Mouse (Mus musculus) left cerebral cortex, adult 2 months (tissue): ENCODE results near the gene Agap1. TPM values are rescaled to one million over a fixed set of nuclear protein-coding genes. Genes with fewer than 3 reads are reported as not detected.

Experiments
- DNase-seq, 2 experiments: peaks; one replicate each; pipeline ENCODE4 v3.0.0; 2021 to 2022; ENCODE audit warnings: low spot score in 2 of 2, mixed read lengths in 1 of 2; ENCODE audit errors: extremely low spot score in 1 of 2
- H3K27ac ChIP-seq: fragments of 200-600 bp; 2 replicates; pipeline ENCODE4 v1.8.1; 2022
- H3K4me3 ChIP-seq: fragments of 200-600 bp; 2 replicates; pipeline ENCODE4 v1.8.1; 2022
- CTCF ChIP-seq: fragments of 200-600 bp; IDR thresholded peaks from 2 replicates; pipeline ENCODE4 v1.8.1; 2022; ENCODE audit warnings: antibody characterized with exemption, mild to moderate bottlenecking, moderate library complexity
- intact Hi-C: fragments of 180-260 bp; cut with DNase I; formaldehyde crosslinking; loops from one replicate; pipeline ENCODE4 v1.15.1; 2025
- total RNA-seq, 2 experiments: library from RNA; stranded (reverse); gene quantifications; 2 replicates each; pipeline ENCODE4 v1.2.3; 2021

Gene Agap1
- total RNA-seq, 2 experiments from 2014 or later, result 270 to 281 TPM

DNA sequence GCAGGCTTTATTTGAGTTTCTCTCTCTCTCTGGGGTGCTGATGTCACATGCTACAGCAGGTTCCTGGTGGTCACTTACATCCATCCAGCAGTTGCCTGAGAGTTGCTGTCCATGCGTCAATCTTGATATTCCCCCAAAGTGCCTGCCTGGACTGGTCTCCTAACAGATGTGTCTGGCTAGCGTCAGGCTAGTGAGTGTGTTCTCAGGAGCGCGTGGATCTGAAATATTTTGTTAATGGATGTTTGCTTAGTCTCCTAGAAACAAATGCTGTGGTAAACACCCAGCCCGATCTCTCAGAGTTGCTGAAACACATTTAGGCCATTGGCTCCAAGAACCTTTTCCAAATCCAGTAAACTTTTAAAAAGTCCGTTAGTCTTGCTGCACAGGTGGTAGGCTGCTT, 161.9 kb downstream of the Agap1 start:
- DNase-seq, result no peak
- no peak overlapping the region for H3K27ac ChIP-seq
- H3K4me3 ChIP-seq, result no peak overlapping the region
- intact Hi-C loops, result no loop called here
- TF ChIP-seq CTCF, result no peak

DNA sequence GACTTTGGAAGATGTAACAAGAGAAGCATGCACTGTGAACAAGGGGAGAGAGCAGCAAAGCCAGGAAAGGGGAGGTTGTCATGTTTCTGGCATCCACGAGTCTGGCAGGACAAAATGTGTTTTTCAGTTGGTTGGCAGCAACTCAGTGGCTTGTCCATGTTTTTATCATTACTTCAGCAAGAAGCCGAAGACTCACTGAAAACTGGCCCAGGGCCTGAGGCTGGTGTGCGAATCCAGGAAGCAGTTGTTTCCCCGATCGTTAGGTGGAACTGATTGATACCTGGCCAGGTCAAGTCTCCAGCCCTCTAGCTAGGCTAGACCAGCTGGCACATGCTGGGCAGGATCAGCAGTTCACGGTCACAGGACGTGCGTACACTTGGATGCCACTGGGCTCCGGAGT, 162.7 kb downstream of the Agap1 start:
- Histone ChIP-seq H3K4me3 (no peak overlapping the region), H3K27ac (no peak overlapping the region)
- no peak for DNase-seq
- intact Hi-C loops, result no loop called here
- TF ChIP-seq CTCF, result no peak

DNA sequence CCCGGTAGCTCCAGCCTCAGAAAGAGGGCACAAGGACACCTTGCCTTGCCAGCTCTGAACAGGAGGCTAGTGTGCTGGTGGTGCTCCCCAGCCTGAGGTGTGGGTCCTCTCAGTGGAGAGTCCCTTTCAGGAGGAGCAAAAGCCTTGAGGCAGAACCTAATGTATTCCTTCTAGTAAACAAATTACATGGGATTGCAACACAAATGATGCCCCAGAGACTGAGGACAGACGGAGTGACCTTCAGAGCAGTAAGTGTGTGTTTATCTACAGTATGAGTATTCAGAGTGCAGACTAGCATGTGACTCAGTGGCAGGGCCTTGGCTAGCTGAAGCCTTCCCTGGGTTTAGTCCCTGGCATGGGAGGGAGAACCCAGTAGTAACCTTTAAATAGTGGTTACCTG, 165.4 kb downstream of the Agap1 start:
- no peak overlapping the region for H3K4me3 ChIP-seq
- TF ChIP-seq CTCF, result no peak
- intact Hi-C loops, result no loop called here
- no peak overlapping the region for H3K27ac ChIP-seq
- DNase-seq, result no peak

DNA sequence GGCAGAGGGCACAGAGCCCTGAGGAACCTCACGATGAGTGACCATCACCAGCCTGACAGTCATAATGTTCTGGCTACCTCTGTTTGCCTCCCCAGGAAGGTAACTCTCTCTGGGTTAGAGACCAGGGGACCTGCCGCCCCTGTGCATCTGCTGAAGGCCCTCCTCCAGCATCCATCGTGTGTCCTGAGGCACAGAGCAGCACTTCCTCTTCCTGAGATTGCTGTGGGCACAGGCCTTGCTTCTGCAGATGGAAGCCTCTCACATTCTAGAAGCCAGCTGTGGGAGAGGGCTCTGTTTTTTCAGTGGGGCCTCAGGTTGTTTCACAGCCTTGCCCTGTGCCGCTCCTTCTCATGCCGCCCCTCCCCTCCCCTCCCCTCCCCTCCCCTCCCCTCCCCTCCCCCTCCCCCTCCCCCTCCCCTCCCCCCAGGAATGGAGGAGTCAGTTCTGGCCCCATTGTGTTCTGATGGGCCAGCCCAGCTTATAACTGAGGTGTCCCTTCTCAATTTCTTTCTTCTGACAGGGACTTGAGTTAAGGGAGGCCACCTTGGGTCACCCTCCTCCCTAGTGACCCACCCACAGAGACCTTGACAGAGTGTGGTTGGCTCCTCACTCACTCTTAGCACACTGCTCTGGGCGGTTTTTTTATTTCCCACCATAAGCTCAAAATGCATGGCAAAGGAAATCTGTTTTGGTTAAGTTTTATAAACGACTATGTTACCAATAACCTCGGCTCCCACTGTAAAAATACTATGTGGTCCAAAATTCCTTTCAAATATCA, 166.6 kb downstream of the Agap1 start:
- DNase-seq, result no peak
- Histone ChIP-seq H3K27ac (no peak overlapping the region), H3K4me3 (no peak overlapping the region)
- TF ChIP-seq CTCF, result no peak
- intact Hi-C loops, result no loop called here

DNA sequence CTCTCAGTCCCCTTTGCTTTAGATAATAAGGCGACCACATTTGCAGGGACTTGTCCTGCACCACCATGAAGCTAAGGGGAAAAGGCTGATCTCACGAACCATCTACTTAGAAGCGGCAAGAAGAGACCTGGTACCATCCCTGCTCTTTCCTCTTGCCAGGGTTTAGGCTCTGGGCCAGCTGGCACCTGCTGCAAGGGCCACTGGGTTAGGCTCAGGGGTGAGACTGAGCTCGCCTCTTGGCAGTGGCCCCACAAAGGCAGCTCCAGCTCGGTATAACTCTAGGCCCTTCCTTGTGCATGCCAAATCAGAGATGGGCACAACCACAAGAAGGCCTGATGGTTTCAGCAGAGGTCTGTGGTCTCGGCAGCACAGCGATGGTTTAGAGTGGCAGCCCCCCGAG, 167.3 kb downstream of the Agap1 start:
- Histone ChIP-seq H3K4me3 (no peak overlapping the region), H3K27ac (peak overlapping the region; percentile 13; the same call in 1 of the 2 replicates)
- no peak for DNase-seq
- intact Hi-C loops, result no loop called here
- TF ChIP-seq CTCF, result no peak

DNA sequence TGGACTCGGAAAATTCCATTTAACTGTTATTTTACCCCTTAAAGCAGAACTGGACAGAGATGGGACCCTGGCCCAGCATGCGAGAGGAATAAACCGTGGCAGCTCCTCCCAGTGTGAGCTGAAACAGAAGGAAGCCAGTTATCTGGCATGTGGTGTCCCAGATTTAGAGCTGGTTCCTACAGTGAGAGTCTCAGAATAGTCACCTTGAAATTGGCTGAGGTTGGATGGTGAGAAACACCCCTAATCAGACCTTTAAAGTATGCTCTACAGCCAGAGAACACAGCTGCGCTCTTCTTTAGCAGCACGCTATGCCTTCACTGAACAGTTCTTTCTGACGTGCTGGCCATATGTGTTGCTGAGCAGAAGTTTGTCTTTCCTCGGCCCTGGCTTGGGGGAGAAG, 168.2 kb downstream of the Agap1 start:
- intact Hi-C loops, result no loop called here
- no peak for TF ChIP-seq CTCF
- no peak overlapping the region for H3K4me3 ChIP-seq
- no peak for DNase-seq
- no peak overlapping the region for H3K27ac ChIP-seq

DNA sequence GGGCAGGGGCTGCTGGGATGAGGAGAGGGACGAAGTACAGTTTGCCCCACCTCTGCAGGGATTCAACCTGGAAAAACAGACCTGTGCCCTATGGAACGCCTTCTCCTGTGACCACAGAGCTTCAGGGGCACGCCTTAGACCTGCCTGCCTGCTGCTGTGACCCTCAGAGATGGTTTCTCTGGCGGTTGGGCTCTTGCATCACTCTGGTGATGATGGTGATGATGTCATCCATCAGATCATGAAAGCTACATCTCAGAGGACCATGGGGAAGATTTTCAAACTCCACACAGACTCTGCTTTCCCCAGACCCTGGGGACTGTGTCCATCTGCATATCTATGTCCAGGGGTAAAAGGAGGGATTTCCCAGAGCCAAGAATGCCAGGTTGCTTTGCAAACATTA, 170.7 kb downstream of the Agap1 start:
- no peak overlapping the region for H3K27ac ChIP-seq
- TF ChIP-seq CTCF, result no peak
- intact Hi-C loops, result no loop called here

DNA sequence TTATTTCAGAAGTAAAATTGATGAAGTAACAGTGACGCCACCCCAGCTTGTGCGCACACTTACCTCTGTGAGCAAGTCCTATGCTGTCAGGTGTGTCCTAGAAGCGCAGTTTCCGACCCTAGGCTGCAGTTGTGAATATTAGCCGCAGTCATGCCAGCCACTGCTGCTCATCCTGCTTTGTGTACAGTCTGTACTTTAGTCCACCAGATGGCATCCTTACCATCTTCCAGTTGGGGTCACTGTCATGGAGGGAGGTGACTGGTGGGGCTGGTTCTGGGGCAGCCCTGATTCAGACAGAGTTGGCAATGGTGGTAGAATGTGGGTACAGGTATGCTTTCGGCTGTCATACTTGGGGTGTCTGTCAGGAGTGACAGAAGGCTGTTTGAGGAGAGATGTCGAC, 171.4 kb downstream of the Agap1 start:
- intact Hi-C loops, result no loop called here
- no peak; the same call in none of the 2 replicates for TF ChIP-seq CTCF
- DNase-seq, result no peak
- H3K4me3 ChIP-seq, result no peak overlapping the region
- H3K27ac ChIP-seq, result no peak overlapping the region

More for the DNA sequence above, 170.7 kb downstream of the Agap1 start:
- no peak for DNase-seq
- H3K4me3 ChIP-seq, result no peak overlapping the region

DNA sequence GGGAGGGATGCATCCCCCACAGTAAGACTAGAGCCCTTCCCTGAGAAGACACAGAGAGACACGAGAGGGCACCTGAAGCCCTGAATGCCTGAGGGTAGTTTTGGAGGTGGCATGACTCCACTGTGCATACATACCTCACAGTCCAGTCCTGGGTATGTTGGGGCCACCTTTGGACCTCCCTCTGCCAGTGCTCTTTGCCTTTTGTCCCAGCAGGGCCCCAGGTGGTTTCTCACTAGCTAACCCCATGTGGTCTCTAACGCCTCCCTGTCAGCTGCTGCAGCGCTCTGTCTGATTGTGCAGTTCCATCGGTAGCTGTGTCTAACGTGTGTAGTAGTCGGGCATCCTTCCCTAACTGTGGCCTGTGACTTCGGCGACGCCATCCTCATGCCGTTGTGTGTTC, 172.3 kb downstream of the Agap1 start:
- DNase-seq, result no peak
- Histone ChIP-seq H3K27ac (no peak overlapping the region), H3K4me3 (no peak overlapping the region)
- no peak for TF ChIP-seq CTCF
- intact Hi-C loops, result no loop called here

DNA sequence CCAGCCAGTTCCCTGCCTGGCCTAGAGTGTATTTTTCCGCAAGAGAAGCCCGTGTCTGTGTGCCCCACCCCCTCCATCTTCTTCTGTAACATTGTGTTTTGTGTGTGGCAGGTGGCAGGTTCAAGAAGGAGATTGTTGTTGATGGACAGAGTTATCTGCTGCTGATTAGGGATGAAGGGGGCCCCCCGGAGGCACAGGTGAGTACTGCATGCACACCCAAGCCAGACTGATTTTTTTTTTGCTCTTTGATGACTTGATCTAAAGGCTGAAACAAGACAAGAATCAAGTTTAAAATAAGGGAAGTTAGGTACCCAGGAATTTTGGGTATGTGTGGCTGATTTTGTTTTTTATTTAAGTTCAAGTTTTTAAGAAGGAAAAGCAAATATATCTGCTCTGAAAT, 173.0 kb downstream of the Agap1 start:
- H3K27ac ChIP-seq, result no peak overlapping the region
- DNase-seq, result peak in 1 of 2 experiments; percentile 38
- no peak overlapping the region for H3K4me3 ChIP-seq
- TF ChIP-seq CTCF, result peak; percentile 68
- intact Hi-C loops, result no loop called here

DNA sequence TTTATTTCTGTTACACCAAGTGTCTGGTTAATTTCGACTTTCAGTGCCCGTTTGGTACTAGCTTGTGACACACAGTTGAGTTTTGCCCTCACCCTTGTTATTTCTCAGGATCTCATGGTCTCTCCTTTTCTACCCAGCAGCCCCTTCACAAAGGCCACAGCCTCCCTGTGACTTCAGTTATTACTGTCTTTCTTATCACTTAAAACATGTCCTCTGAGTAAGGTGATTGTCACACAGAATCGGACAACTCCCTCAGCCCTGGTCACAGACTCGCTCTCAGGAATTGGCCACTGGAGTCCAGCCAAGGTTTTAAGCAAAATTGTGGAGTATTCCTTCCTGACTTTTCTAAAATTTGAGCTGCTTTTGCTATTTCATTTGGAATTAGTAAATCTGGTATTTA, 176.2 kb downstream of the Agap1 start:
- TF ChIP-seq CTCF, result no peak

DNA sequence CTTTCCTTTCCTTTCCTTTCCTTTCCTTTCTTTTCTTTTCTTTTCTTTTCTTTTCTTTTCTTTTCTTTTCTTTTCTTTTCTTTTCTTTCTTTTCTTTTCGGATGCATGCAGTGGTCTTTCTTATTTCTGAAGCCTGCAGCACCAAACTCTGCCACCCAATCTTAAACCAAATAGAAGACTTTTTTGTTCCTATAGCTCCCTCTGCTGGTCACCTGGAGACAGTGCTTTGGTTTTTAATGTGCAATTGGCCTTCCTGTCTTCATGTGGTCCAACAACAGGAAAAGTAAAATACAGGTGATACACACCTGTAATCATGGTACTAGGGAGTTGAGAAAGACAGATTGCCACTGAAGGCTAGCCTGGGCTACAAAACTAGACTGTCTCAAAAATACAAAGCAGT, 177.1 kb downstream of the Agap1 start:
- TF ChIP-seq CTCF, result peak; percentile 79
- no peak overlapping the region for H3K4me3 ChIP-seq
- DNase-seq, result no peak
- no peak overlapping the region for H3K27ac ChIP-seq
- intact Hi-C loops, result loop anchor here (2.0 kb wide), 2 partner anchors 105 to 397 kb away; no protein-coding TSS in a partner anchor

More for the DNA sequence above, 176.2 kb downstream of the Agap1 start:
- intact Hi-C loops, result loop anchor here (2.0 kb wide), 1 partner anchor 396 kb away; no protein-coding TSS in a partner anchor
- no peak overlapping the region for H3K4me3 ChIP-seq
- no peak overlapping the region for H3K27ac ChIP-seq
- no peak for DNase-seq

DNA sequence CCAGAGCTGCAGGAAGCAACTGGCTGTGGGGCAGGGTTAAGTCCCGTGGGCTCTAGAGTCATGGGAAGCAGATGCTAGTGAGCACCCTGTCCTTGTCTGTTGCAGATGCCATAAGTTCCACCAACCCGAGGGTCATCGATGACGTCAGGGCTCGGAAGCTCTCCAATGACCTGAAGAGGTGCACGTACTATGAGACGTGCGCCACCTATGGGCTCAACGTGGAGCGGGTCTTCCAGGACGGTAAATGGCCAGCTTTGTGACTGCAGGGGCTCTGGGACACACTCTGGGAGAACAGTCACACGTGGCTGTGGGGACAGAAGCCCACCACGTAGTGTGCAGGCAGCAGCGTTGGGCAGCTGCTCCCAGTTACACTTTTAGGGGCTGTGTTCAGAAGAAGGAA, 179.4 kb downstream of the Agap1 start:
- intact Hi-C loops, result no loop called here
- Histone ChIP-seq H3K4me3 (no peak overlapping the region), H3K27ac (no peak overlapping the region)
- TF ChIP-seq CTCF, result peak; percentile 6
- DNase-seq, result no peak
